Mouse (Mus musculus) hindbrain, embryonic 13.5 days (tissue): ENCODE data around the gene Fgf14. TPM values are rescaled to one million over a fixed set of nuclear protein-coding genes. Genes with fewer than 3 reads are reported as not detected.
A peak's percentile ranks its signal among the peaks of the same experiment; 100 is the strongest.

ENCODE experiments used
- ATAC-seq: fragments of 200-750 bp; cut with Nextera tagmentation; 2 replicates; pipeline ENCODE4 v1.8.0; 2017; ENCODE audit warnings: moderate TSS enrichment; ENCODE audit not compliant: low FRiP score
- H3K27ac ChIP-seq: fragments of 300-500 bp; sonication (generic); 2 replicates; pipeline ENCODE4 v1.5.1; 2015; ENCODE audit warnings: inconsistent platforms, mild to moderate bottlenecking, moderate library complexity
- H3K27me3 ChIP-seq: fragments of 300-500 bp; sonication (generic); 2 replicates; pipeline ENCODE4 v1.6.1; 2015; ENCODE audit warnings: mild to moderate bottlenecking, inconsistent platforms
- H3K36me3 ChIP-seq: fragments of 300-500 bp; sonication (generic); 2 replicates; pipeline ENCODE4 v1.6.1; 2015; ENCODE audit warnings: mild to moderate bottlenecking, inconsistent platforms
- H3K4me1 ChIP-seq: fragments of 300-500 bp; sonication (generic); replicated peaks from 2 replicates; pipeline ENCODE4 v1.6.1; 2015; ENCODE audit warnings: inconsistent platforms
- H3K4me2 ChIP-seq: fragments of 300-500 bp; sonication (generic); 2 replicates; pipeline ENCODE4 v1.6.1; 2015; ENCODE audit warnings: inconsistent platforms, mild to moderate bottlenecking, moderate library complexity
- H3K4me3 ChIP-seq: fragments of 300-500 bp; sonication (generic); 2 replicates; pipeline ENCODE4 v1.5.1; 2015; ENCODE audit warnings: mild to moderate bottlenecking, inconsistent platforms
- H3K9ac ChIP-seq: fragments of 300-500 bp; sonication (generic); 2 replicates; pipeline ENCODE4 v1.6.1; 2015; ENCODE audit warnings: mild to moderate bottlenecking, inconsistent platforms
- H3K9me3 ChIP-seq: fragments of 300-500 bp; sonication (generic); 2 replicates; pipeline ENCODE4 v1.6.1; 2016; ENCODE audit warnings: inconsistent platforms
- WGBS: fragments of 180-500 bp; shearing (Covaris S2); methylation state at CpG from one replicate; pipeline ENCODE4 v1.1.7; 2015; 5-methylcytosine and 5-hydroxymethylcytosine counted together
- polyA plus RNA-seq: library from polyadenylated mRNA; unstranded; fragments of >200 nt; fragmentation: Nextera tagmentation; extraction: Ambion mirVana; gene quantifications from 2 replicates; pipeline ENCODE4 v1.2.1, GENCODE M21; 2015

Fgf14 gene
- 21.3 and 23.1 TPM in 2 replicates for polyA plus RNA-seq

GRCm38 (mm10) chr14:124676506-124677177 lies at the start of gene Fgf14:
Gene Fgf14 (minus strand): TSS chr14:124677127.
- H3K36me3 ChIP-seq = no peaks in the 10 kb centered on the region
- peak within 1 kb of the TSS; percentile 59 for H3K4me3 ChIP-seq
- WGBS = 4% methylated on average over 12 of the region's 12 CpGs
- no peaks in the 10 kb centered on the region for H3K27me3 ChIP-seq
- peaks cover 17% of the 10 kb centered on the region for H3K4me1 ChIP-seq
- H3K9me3 ChIP-seq = no peaks in the 10 kb centered on the region
- peak within 1 kb of the TSS; percentile 78 for H3K9ac ChIP-seq
- peak within 1 kb of the TSS; percentile 88 for H3K4me2 ChIP-seq
- H3K27ac ChIP-seq = peak within 1 kb of the TSS; percentile 80
- ATAC-seq = no peak

- peaks cover 17% of the 10 kb centered on the region for H3K4me1 ChIP-seq
- ATAC-seq = peak; percentile 92
- H3K9ac ChIP-seq = peak overlapping the region; percentile 78
- H3K27me3 ChIP-seq = no peaks in the 10 kb centered on the region
- H3K9me3 ChIP-seq = no peaks in the 10 kb centered on the region
- H3K27ac ChIP-seq = peak overlapping the region; percentile 80
- peak overlapping the region; percentile 59 for H3K4me3 ChIP-seq
- peak overlapping the region; percentile 88 for H3K4me2 ChIP-seq
- WGBS = under 1% methylated on average over 10 of the region's 10 CpGs
- H3K36me3 ChIP-seq = no peaks in the 10 kb centered on the region
These were observed 452 bp upstream of the Fgf14 start for GRCm38 (mm10) chr14:124677379-124677778.

GRCm38 (mm10) chr14:124675654-124676505 lies 1.0 kb downstream of the Fgf14 start:
- Histone ChIP-seq H3K9me3 (no peaks in the 10 kb centered on the region), H3K4me1 (peaks cover 17% of the 10 kb centered on the region), H3K27me3 (no peaks in the 10 kb centered on the region), H3K9ac (peak overlapping the region; percentile 78), H3K36me3 (no peaks in the 10 kb centered on the region), H3K4me3 (peak overlapping the region; percentile 59), H3K27ac (peak overlapping the region; percentile 80), H3K4me2 (peak overlapping the region; percentile 88)
- WGBS = 5% methylated on average over 23 of the region's 23 CpGs
- peak; percentile 61 for ATAC-seq

- ATAC-seq = peak; percentile 64
- Histone ChIP-seq H3K27ac (peak overlapping the region; percentile 80), H3K9me3 (no peaks in the 10 kb centered on the region), H3K36me3 (no peaks in the 10 kb centered on the region), H3K27me3 (no peaks in the 10 kb centered on the region), H3K4me1 (peaks cover 18% of the 10 kb centered on the region), H3K9ac (peak overlapping the region; percentile 78), H3K4me3 (peak overlapping the region; percentile 59), H3K4me2 (peak overlapping the region; percentile 88)
- under 1% methylated on average over 21 of the region's 21 CpGs for WGBS
These were observed 1.7 kb downstream of the Fgf14 start for GRCm38 (mm10) chr14:124675142-124675653.

GRCm38 (mm10) chr14:124674536-124675141 lies 2.3 kb downstream of the Fgf14 start:
- H3K27me3 ChIP-seq = no peaks in the 10 kb centered on the region
- no peaks in the 10 kb centered on the region for H3K36me3 ChIP-seq
- WGBS = 23% methylated on average over 8 of the region's 8 CpGs
- peak overlapping the region; percentile 88 for H3K4me2 ChIP-seq
- peaks cover 24% of the 10 kb centered on the region for H3K4me1 ChIP-seq
- H3K9ac ChIP-seq = peak overlapping the region; percentile 78
- H3K27ac ChIP-seq = no peak overlapping the region
- peak overlapping the region; percentile 59 for H3K4me3 ChIP-seq
- H3K9me3 ChIP-seq = no peaks in the 10 kb centered on the region
- peak; percentile 9; the same call in 1 of the 2 replicates for ATAC-seq

GRCm38 (mm10) chr14:124669739-124670138 lies 7.2 kb downstream of the Fgf14 start:
- WGBS = 5% methylated on average over 7 of the region's 7 CpGs
- H3K9me3 ChIP-seq = no peaks in the 10 kb centered on the region
- peaks cover 13% of the 10 kb centered on the region for H3K4me1 ChIP-seq
- no peaks in the 10 kb centered on the region for H3K27me3 ChIP-seq
- peak; percentile 97 for ATAC-seq
- H3K4me2 ChIP-seq = peak overlapping the region; percentile 29
- no peak overlapping the region for H3K27ac ChIP-seq
- H3K4me3 ChIP-seq = no peak overlapping the region
- H3K9ac ChIP-seq = no peak overlapping the region
- no peaks in the 10 kb centered on the region for H3K36me3 ChIP-seq

GRCm38 (mm10) chr14:124642822-124643221 lies 34.1 kb downstream of the Fgf14 start:
- no peaks in the 10 kb centered on the region for H3K9me3 ChIP-seq
- H3K27ac ChIP-seq = no peak overlapping the region
- no peak overlapping the region for H3K9ac ChIP-seq
- H3K4me1 ChIP-seq = no peaks in the 10 kb centered on the region
- H3K27me3 ChIP-seq = no peaks in the 10 kb centered on the region
- 82% methylated on average over 3 of the region's 3 CpGs for WGBS
- no peak for ATAC-seq
- H3K4me3 ChIP-seq = no peak overlapping the region
- H3K36me3 ChIP-seq = no peaks in the 10 kb centered on the region
- no peak overlapping the region for H3K4me2 ChIP-seq

- Histone ChIP-seq H3K27me3 (no peaks in the 10 kb centered on the region), H3K4me2 (no peak overlapping the region), H3K4me1 (no peaks in the 10 kb centered on the region), H3K4me3 (no peak overlapping the region), H3K27ac (no peak overlapping the region), H3K9ac (no peak overlapping the region), H3K9me3 (no peaks in the 10 kb centered on the region), H3K36me3 (no peaks in the 10 kb centered on the region)
- 38% methylated on average over 2 of the region's 2 CpGs for WGBS
- ATAC-seq = no peak
These were observed 42.0 kb downstream of the Fgf14 start for GRCm38 (mm10) chr14:124634881-124635280.

GRCm38 (mm10) chr14:124613473-124613872 lies 63.5 kb downstream of the Fgf14 start:
- H3K4me2 ChIP-seq = no peak overlapping the region
- H3K9me3 ChIP-seq = no peaks in the 10 kb centered on the region
- no peak overlapping the region for H3K4me3 ChIP-seq
- H3K9ac ChIP-seq = no peak overlapping the region
- no peaks in the 10 kb centered on the region for H3K27me3 ChIP-seq
- H3K36me3 ChIP-seq = peaks cover 4% of the 10 kb centered on the region; the same call in 1 of the 2 replicates
- 72% methylated on average over 2 of the region's 2 CpGs for WGBS
- H3K4me1 ChIP-seq = no peaks in the 10 kb centered on the region
- ATAC-seq = no peak
- no peak overlapping the region for H3K27ac ChIP-seq

- Histone ChIP-seq H3K9ac (no peak overlapping the region), H3K4me1 (no peaks in the 10 kb centered on the region), H3K9me3 (no peaks in the 10 kb centered on the region), H3K4me2 (no peak overlapping the region), H3K4me3 (no peak overlapping the region), H3K27me3 (no peaks in the 10 kb centered on the region), H3K36me3 (peaks cover 4% of the 10 kb centered on the region; the same call in 1 of the 2 replicates), H3K27ac (no peak overlapping the region)
- WGBS = 98% methylated on average over 2 of the region's 2 CpGs
- ATAC-seq = no peak
These were observed 70.8 kb downstream of the Fgf14 start for GRCm38 (mm10) chr14:124606036-124606711.

GRCm38 (mm10) chr14:124605031-124605743 lies 71.7 kb downstream of the Fgf14 start:
- ATAC-seq = no peak
- 98% methylated on average over 1 of the region's 1 CpGs for WGBS
- H3K9me3 ChIP-seq = no peaks in the 10 kb centered on the region
- H3K4me1 ChIP-seq = no peaks in the 10 kb centered on the region
- H3K4me2 ChIP-seq = no peak overlapping the region
- peaks cover 4% of the 10 kb centered on the region; the same call in 1 of the 2 replicates for H3K36me3 ChIP-seq
- H3K4me3 ChIP-seq = no peak overlapping the region
- no peak overlapping the region for H3K27ac ChIP-seq
- H3K9ac ChIP-seq = no peak overlapping the region
- no peaks in the 10 kb centered on the region for H3K27me3 ChIP-seq
